Mouse (Mus musculus): ENCODE data around the gene Myl4.

The Myl4 gene

DNA sequence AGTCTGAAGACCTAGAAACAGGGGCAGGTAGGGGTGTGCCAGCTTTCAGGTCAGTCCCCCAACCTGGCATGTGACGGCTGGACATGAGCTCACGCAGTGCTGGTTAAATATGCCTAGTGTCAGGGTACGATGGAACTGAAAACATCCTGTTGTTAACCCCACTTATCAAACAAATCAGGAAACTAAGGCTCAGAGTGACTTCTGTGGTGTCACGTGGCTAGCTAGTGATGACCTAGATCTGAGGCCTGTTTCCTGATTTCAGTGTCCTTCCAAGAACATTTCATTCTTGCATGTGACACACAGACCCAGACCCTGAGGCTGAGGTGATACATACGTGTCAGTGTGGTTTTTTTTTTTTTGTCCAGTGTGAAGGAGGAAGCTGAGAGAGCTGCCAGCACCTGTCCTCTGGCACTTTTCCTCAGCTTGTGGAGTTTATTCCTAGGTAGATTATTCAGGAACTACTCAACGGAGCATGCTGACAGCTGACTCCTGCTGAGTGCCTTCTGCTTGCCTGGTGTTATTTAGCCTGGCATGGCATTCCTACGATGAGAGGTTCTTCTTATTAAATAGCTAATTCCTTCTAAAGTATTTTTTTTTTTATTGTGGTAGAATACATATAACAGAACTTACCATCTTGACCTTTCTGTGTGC, 79.8 kb downstream of the Myl4 start:
- no peak for DNase-seq (ENCODE audit: low read depth, low spot score)

DNA sequence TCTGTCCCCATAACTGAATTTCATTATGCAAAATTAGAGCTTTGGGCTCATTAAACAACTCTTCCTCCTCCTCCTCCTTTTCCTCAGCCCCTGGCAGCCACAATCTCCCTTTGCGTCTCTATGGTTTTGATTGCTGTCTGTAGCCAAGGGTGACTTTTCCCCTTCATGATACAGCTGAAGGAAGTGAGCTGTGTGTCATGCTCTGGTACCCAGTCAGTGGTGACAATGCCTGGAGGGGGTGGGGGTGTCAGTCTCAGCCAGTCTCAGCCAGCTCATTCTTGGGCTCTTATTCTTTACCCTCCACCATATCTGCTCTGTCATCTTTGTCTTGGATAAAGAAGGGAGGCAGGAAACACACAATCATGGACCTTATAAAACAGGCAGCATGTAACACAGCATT, 80.8 kb downstream of the Myl4 start:
- no peak for DNase-seq (ENCODE audit: low read depth, low spot score)

DNA sequence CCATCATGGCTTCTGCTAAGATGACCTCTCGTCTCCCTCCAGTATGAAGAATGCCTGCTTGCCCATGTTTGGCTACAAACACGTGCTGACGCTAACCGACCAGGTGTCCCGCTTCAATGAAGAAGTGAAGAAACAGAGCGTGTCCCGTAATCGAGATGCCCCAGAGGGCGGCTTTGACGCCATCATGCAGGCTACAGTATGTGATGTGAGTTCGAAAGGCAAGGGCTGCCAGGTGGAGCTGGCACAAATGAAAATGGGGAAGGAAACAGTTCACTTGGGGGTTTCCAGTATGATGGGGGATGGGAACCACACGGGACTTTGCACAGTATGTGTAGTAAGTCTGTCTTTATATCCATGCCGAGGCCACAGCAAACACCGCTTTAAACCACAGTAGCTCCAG, 86.5 kb downstream of the Myl4 start:
- DNase-seq (ENCODE audit: low read depth, low spot score): no peak

DNA sequence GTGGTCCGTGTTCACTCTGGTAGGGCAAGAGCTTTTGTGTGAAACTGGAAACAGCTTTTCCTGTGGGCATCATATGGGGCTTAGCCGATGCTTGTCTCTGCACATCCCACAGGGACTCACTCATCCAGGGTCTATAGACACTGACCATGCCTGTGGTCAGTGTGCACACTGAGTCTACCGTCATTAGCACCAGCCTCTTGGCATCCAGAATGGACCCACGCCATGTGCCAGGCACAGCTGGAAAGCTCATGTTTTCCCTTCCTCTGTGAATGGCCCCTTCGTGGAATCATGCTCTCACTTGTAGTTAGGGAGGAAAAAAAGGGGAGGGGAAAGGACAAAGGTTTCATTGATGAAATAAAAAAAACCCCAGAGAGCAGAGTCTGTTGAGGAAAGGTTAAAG, 87.5 kb downstream of the Myl4 start:
- no peak for DNase-seq (ENCODE audit: low read depth, low spot score)

DNA sequence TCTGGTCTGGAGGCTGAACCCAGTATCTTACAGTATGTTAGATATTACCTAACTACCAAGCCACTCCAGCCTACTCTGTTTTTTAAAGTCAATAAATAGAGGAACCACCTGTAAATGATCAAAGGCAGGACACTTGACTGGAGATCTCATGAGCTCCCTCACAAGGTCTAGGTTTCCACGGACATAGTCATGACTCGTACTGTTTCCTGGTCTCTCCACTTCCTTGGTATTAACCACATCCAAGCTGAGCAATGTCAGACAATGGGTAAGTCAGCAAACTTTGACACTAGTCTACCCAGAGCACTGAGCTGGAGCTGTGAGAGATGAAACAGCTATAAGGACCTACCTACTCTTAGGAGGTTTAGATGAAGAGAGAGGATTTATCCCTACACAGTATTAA, 88.4 kb downstream of the Myl4 start:
- no peak for DNase-seq (ENCODE audit: low read depth, low spot score)

DNA sequence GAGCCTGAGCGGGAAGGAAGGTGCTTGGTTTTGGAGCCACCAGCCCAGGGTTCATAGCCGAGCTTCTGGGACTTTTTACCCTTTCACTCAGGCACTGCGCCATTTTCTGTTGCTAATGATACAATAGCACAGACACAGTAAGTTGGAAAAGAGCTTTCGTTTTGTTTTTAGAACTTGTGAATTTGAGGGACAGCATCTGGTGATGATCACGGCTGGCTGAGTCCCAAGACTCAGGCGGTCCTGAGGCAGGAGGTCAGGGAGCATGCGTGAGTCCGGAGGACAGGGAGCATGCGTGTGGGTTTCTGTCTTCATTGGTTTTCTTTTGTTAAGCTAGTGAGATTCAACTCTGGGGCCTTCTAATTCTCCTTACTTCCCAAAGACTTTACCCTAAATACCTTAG, 89.2 kb downstream of the Myl4 start:
- no peak for DNase-seq (ENCODE audit: low read depth, low spot score)

DNA sequence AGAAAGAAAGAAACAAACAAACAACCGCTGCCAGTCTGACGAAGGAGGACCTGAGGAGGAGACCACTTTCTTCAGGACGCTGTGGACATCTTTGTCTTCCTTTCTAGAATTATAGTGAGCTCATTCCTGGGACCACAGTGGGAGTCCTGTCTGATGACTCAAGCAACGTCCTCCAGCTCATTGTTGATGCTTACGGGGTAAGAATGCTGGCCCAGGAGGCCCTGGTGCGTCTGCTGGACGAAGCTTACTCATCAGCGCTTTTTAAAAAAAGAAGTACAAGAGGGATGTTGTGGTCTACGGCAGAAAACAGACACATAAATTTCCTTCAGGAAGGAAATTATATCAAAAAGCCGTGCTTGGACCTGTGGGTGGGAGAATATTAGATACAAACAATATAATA, 90.4 kb downstream of the Myl4 start:
- DNase-seq (ENCODE audit: low read depth, low spot score): no peak

DNA sequence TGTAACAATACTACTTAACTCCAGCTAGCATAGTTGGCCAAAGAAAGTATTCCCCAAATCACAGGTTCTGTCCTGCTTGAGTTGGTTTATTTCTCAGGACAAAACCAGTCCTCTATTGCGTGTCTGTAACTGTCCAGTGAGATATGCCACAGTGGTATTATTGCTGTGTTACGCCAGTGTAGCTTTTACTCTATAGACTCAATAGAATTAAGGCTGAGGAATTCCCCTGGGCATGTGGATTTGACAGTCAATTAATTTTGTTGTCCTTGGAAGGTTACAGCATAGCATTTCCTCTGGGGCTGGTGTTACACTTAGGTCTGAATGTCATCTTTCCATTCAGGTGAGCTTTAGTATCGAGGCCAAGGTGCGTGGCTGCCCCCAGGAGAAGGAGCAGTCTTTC, 92.8 kb downstream of the Myl4 start:
- DNase-seq (ENCODE audit: low read depth, low spot score): no peak
